15 mouse cellular contexts compared by ENCODE assay signal in genomic region chr17:88473766-88474165, GRCm38 (mm10). TPM values are rescaled to one million over a fixed set of nuclear protein-coding genes. Genes with fewer than 3 reads are reported as not detected.
DNase-seq lines count a peak whose midpoint lies in the region; ATAC-seq and TF ChIP-seq lines count a peak whose summit lies in the region.
"Had no signal": no experiment of that assay in that cellular context is flagged by ENCODE, and none has a peak within 500 bp of the region (broad histone marks: within the 10 kb centered on the region; RNA-seq: fewer than 3 reads in every experiment).

No protein-coding gene starts in this region.

- H3K9ac ChIP-seq in hindbrain, embryonic 11.5 days (ENCODE audit: low read depth, low read length) = no peak overlapping the region
- H3K9ac ChIP-seq in midbrain, postnatal 0 days (replicated peaks; ENCODE audit: low read length, poor library complexity, severe bottlenecking) = no peak overlapping the region
- H3K9ac ChIP-seq: liver, postnatal 0 days; neural tube, embryonic 12.5 days had no signal

- 84% methylated on average over 2 of the region's 2 CpGs for WGBS in hindbrain, embryonic 11.5 days
- WGBS in hindbrain, embryonic 10.5 days = 75% methylated on average over 2 of the region's 2 CpGs
- WGBS in midbrain, postnatal 0 days = 42% methylated on average over 2 of the region's 2 CpGs
- 82% methylated on average over 2 of the region's 2 CpGs for WGBS in midbrain, embryonic 10.5 days

- H3K36me3 ChIP-seq in hindbrain, embryonic 11.5 days (ENCODE audit: control insufficient read depth, insufficient read depth, low read length) = peaks cover 2% of the 10 kb centered on the region; the same call in 1 of the 2 replicates
- H3K36me3 ChIP-seq in hindbrain, embryonic 10.5 days = peaks cover 55% of the 10 kb centered on the region
- no peaks in the 10 kb centered on the region for H3K36me3 ChIP-seq in midbrain, postnatal 0 days (ENCODE audit: insufficient read depth, low read length)
- peaks cover 53% of the 10 kb centered on the region for H3K36me3 ChIP-seq in midbrain, embryonic 10.5 days

- peak; percentile 36 for DNase-seq in hindbrain, embryonic 11.5 days (ENCODE audit: low spot score)
- no peak for DNase-seq in hindbrain, embryonic 10.5 days (ENCODE audit: low spot score)
- DNase-seq in midbrain, postnatal 0 days (ENCODE audit: low spot score) = peak; percentile 76
- no peak for DNase-seq in midbrain, embryonic 10.5 days (ENCODE audit: low spot score)
- DNase-seq in left cerebral cortex, postnatal 14 days (ENCODE audit: low spot score in 2 of 2) = peak; percentile 12 to 65
- DNase-seq in cerebellum, adult 9-10 months = no peak
- DNase-seq: cerebellum, postnatal 14 days; liver, postnatal 0 days had no signal

- ATAC-seq in hindbrain, embryonic 11.5 days (ENCODE audit: low FRiP score) = no peak
- ATAC-seq in midbrain, postnatal 0 days (ENCODE audit: low FRiP score) = no peak
- no peak for ATAC-seq in frontal cortex, adult (ENCODE audit: low TSS enrichment)
- ATAC-seq: hindbrain, embryonic 16.5 days; liver, postnatal 0 days had no signal

- no peaks in the 10 kb centered on the region for H3K9me3 ChIP-seq in hindbrain, embryonic 11.5 days (ENCODE audit: control insufficient read depth, low read length)
- peaks cover 5% of the 10 kb centered on the region; the same call in 1 of the 2 replicates for H3K9me3 ChIP-seq in hindbrain, embryonic 10.5 days
- no peaks in the 10 kb centered on the region for H3K9me3 ChIP-seq in midbrain, postnatal 0 days (ENCODE audit: low read length)
- 0 out of 2 replicates have a peak, but pooled peaks cover 5% of the 10 kb centered on the region for H3K9me3 ChIP-seq in midbrain, embryonic 10.5 days (replicated peaks)
- H3K9me3 ChIP-seq: neural tube, embryonic 12.5 days had no signal

- no peak overlapping the region for H3K4me3 ChIP-seq in hindbrain, embryonic 11.5 days (ENCODE audit: low read depth, low read length)
- H3K4me3 ChIP-seq in hindbrain, embryonic 10.5 days = no peak overlapping the region
- no peak overlapping the region for H3K4me3 ChIP-seq in midbrain, postnatal 0 days (ENCODE audit: low read depth, low read length)
- H3K4me3 ChIP-seq in midbrain, embryonic 10.5 days = no peak overlapping the region
- H3K4me3 ChIP-seq: erythroblast, embryonic 14.5 days; megakaryocyte, embryonic 14.5 days; neural tube, embryonic 12.5 days had no signal

- no peak overlapping the region for H3K27ac ChIP-seq in hindbrain, embryonic 11.5 days (ENCODE audit: low read depth, low read length)
- H3K27ac ChIP-seq in hindbrain, embryonic 10.5 days = no peak overlapping the region
- H3K27ac ChIP-seq in midbrain, postnatal 0 days (ENCODE audit: low read depth, low read length) = no peak overlapping the region
- H3K27ac ChIP-seq in midbrain, embryonic 10.5 days (replicated peaks) = no peak overlapping the region
- H3K27ac ChIP-seq: kidney, postnatal 0 days; neural tube, embryonic 12.5 days had no signal

- H3K27me3 ChIP-seq in hindbrain, embryonic 11.5 days (ENCODE audit: control insufficient read depth, insufficient read depth, low read length) = no peaks in the 10 kb centered on the region
- no peaks in the 10 kb centered on the region for H3K27me3 ChIP-seq in hindbrain, embryonic 10.5 days (ENCODE audit: insufficient read depth, poor library complexity, severe bottlenecking)
- H3K27me3 ChIP-seq in midbrain, postnatal 0 days (ENCODE audit: insufficient read depth, low read length) = no peaks in the 10 kb centered on the region
- H3K27me3 ChIP-seq in midbrain, embryonic 10.5 days (ENCODE audit: low read depth, poor library complexity, severe bottlenecking) = no peaks in the 10 kb centered on the region
- H3K27me3 ChIP-seq: megakaryocyte, embryonic 14.5 days; neural tube, embryonic 12.5 days had no signal

- no peak overlapping the region for H3K4me2 ChIP-seq in hindbrain, embryonic 11.5 days (replicated peaks; ENCODE audit: low read depth, low read length)
- H3K4me2 ChIP-seq in midbrain, postnatal 0 days (ENCODE audit: low read depth, low read length, poor library complexity, severe bottlenecking) = no peak overlapping the region
- H3K4me2 ChIP-seq: heart, embryonic 11.5 days; neural tube, embryonic 12.5 days had no signal

- no peak for TF ChIP-seq CTCF in midbrain, postnatal 0 days (IDR thresholded peaks at IDR 0.05)

- H3K4me1 ChIP-seq in hindbrain, embryonic 11.5 days (replicated peaks; ENCODE audit: control insufficient read depth, insufficient read depth, low read length) = no peaks in the 10 kb centered on the region
- H3K4me1 ChIP-seq in hindbrain, embryonic 10.5 days (replicated peaks) = no peaks in the 10 kb centered on the region
- no peaks in the 10 kb centered on the region for H3K4me1 ChIP-seq in midbrain, postnatal 0 days (ENCODE audit: insufficient read depth, low read length)
- H3K4me1 ChIP-seq in midbrain, embryonic 10.5 days = no peaks in the 10 kb centered on the region
- H3K4me1 ChIP-seq: neural tube, embryonic 12.5 days had no signal

- intact Hi-C loops in left cerebral cortex, postnatal 14 days (cut with DNase I) = no loop called here

RNA-seq across cellular contexts. Expression of gene Foxn2, which starts 33.3 kb away (rescaled TPM):
- polyA plus RNA-seq in hindbrain, embryonic 11.5 days (2014; fragmentation: Nextera tagmentation; extraction: Ambion mirVana) = 9.2 and 9.6 TPM in 2 replicates
- polyA plus RNA-seq in hindbrain, embryonic 10.5 days (2016; fragmentation: Nextera tagmentation; extraction: Ambion mirVana) = 10.3 and 14.9 TPM in 2 replicates
- total RNA-seq in midbrain, postnatal 0 days (2014; rRNA removed) = 7.7 and 12.7 TPM in 2 replicates
- polyA plus RNA-seq in midbrain, postnatal 0 days (2015; fragmentation: Nextera tagmentation; extraction: Ambion mirVana) = 4.5 and 5.3 TPM in 2 replicates
- polyA plus RNA-seq in midbrain, embryonic 10.5 days (2016; fragmentation: Nextera tagmentation; extraction: Ambion mirVana) = 12.3 and 12.5 TPM in 2 replicates
- 10 to 100 TPM; 11.5 to 12.1 TPM for total RNA-seq in left cerebral cortex, postnatal 14 days (2021)

RNA-seq across cellular contexts. Expression of gene Ppp1r21, which starts 56.2 kb away (rescaled TPM):
- 25.4 and 28.6 TPM in 2 replicates for polyA plus RNA-seq in hindbrain, embryonic 11.5 days (2014; fragmentation: Nextera tagmentation; extraction: Ambion mirVana)
- 18.3 and 18.9 TPM in 2 replicates for polyA plus RNA-seq in hindbrain, embryonic 10.5 days (2016; fragmentation: Nextera tagmentation; extraction: Ambion mirVana)
- 44.1 and 68.7 TPM in 2 replicates for total RNA-seq in midbrain, postnatal 0 days (2014; rRNA removed)
- 36.6 and 36.7 TPM in 2 replicates for polyA plus RNA-seq in midbrain, postnatal 0 days (2015; fragmentation: Nextera tagmentation; extraction: Ambion mirVana)
- 17.8 and 18.0 TPM in 2 replicates for polyA plus RNA-seq in midbrain, embryonic 10.5 days (2016; fragmentation: Nextera tagmentation; extraction: Ambion mirVana)
- total RNA-seq in left cerebral cortex, postnatal 14 days (2021) = 10 to 100 TPM; 67.4 to 78.8 TPM

Comparison
In these comparisons a context has a peak if more than half of its experiments do, and no peak if none do; other contexts are left out.
1. DNase-seq: peak in hindbrain, embryonic 11.5 days (single experiment), midbrain, postnatal 0 days (single experiment) and left cerebral cortex, postnatal 14 days (2 of 2); none in hindbrain, embryonic 10.5 days (single experiment), midbrain, embryonic 10.5 days (single experiment) and cerebellum, adult 9-10 months (single experiment).